Mouse (Mus musculus): ENCODE data around the gene Kcnn1. TPM values are rescaled to one million over a fixed set of nuclear protein-coding genes. Genes with fewer than 3 reads are reported as not detected.

Kcnn1 gene
- polyA plus RNA-seq, 1 experiment, result 0.99 TPM

DNA sequence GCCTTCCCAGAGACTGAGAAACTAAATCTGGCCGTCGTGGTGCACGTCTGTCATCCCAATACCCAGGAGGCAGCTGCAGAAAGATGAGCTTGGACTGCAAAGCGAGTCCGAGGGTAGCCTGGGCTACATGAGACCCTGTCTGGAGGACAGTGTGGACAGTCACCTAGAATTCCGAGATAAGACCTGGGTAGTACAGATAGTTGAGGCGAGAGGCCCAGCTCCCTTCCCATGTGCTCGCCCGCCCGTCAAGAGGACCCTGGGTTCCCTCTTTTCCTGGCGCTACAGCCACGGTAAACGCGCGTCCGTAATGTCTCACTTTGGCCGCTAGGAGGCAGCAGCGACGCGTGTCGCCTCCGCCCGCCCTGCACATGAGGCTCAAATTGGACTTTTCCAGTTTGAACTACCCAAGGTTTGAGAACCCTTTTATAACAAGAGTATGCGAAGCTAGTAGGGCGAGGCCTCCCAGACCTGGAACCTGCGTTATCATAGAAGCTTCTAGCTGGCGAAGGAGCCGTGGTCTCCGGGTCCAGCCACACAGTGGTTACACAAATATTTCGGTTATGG, 41.6 kb downstream of the Kcnn1 start:
- Histone ChIP-seq H3K4me1 (ENCODE audit: control insufficient read depth, insufficient read depth, low read length) (0 out of 2 replicates have a peak, but pooled peaks cover 3% of the 10 kb centered on the region), H3K27ac (ENCODE audit: insufficient read depth, low read depth, low read length) (no peak overlapping the region), H3K4me3 (ENCODE audit: insufficient read depth, low read length) (no peak overlapping the region)
- peak; percentile 82 for TF ChIP-seq CTCF (IDR thresholded peaks at IDR 0.05; ENCODE audit: low read depth, low read length)
- no peak for TF ChIP-seq POLR2A (IDR thresholded peaks at IDR 0.05; ENCODE audit: borderline replicate concordance, low read depth, low read length)

DNA sequence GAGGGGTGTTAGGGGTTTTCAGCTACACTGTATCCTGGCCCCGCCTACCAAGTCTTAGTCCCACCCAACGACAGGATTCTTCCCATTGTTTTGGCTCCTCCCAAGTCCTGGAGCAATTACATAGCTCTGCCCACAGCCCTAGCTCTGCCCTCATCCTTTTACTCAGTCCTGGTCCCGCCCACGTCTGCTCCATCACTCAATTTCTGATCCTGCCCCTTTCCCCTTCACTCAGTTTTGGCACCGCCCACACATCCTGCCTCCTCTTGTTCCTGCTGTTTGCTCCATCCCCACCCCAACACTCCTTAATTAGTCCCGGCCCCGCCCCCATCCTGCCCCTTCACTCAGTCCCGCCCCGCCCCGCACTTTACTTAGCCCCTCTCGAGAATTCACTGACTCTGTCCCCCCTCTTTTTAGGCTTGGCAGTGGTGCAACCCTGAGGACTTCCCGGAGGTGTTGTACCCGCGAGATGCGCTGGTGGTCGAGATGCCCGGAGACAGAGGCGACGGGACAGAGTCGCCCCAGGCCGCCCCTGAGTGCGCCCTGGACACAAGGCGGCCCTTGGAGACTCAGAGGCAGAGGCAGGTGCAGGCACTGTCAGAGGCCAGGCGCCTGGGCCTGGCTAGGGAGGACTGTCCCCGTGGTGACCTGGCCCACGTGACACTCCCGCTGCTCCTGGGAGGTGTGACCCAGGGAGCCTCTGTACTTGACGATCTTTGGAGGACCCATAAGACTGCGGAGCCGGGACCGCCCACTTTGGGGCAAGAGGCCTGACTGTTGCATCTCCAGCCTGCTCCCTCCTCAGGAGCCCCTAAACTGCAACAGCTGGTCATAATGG, 42.7 kb downstream of the Kcnn1 start:
- no peak for TF ChIP-seq POLR2A (IDR thresholded peaks at IDR 0.05; ENCODE audit: borderline replicate concordance, low read depth, low read length)
- TF ChIP-seq CTCF (IDR thresholded peaks at IDR 0.05; ENCODE audit: low read depth, low read length), result no peak
- H3K27ac ChIP-seq (ENCODE audit: insufficient read depth, low read depth, low read length), result no peak overlapping the region
- 0 out of 2 replicates have a peak, but pooled peaks cover 3% of the 10 kb centered on the region for H3K4me1 ChIP-seq (ENCODE audit: control insufficient read depth, insufficient read depth, low read length)
- no peak overlapping the region for H3K4me3 ChIP-seq (ENCODE audit: insufficient read depth, low read length)

DNA sequence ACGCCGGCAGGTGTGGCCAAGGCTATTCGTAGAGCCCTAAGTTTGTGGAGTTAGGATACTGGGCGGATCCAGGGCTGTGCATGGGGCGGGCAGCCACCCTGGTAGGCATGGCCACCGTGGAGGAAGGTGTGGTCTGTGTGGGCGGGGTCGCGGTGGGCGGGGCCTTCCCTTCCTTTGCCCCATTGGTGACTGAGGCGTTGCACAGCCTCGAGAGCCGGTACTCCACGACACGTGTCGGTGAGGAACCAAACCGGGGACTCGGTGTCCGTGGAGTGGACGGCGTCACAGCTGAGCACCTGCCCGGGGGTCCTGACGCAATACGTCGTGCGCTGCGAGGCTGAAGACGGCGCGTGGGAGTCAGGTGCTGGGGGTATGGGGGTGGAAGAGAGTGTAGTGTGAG, 46.4 kb downstream of the Kcnn1 start:
- H3K4me1 ChIP-seq (ENCODE audit: control insufficient read depth, insufficient read depth, low read length), result peaks cover 16% of the 10 kb centered on the region
- TF ChIP-seq CTCF (IDR thresholded peaks at IDR 0.05; ENCODE audit: low read depth, low read length) (no peak), POLR2A (IDR thresholded peaks at IDR 0.05; ENCODE audit: borderline replicate concordance, low read depth, low read length) (no peak)
- H3K27ac ChIP-seq (ENCODE audit: insufficient read depth, low read depth, low read length), result no peak overlapping the region
- no peak overlapping the region for H3K4me3 ChIP-seq (ENCODE audit: insufficient read depth, low read length)

DNA sequence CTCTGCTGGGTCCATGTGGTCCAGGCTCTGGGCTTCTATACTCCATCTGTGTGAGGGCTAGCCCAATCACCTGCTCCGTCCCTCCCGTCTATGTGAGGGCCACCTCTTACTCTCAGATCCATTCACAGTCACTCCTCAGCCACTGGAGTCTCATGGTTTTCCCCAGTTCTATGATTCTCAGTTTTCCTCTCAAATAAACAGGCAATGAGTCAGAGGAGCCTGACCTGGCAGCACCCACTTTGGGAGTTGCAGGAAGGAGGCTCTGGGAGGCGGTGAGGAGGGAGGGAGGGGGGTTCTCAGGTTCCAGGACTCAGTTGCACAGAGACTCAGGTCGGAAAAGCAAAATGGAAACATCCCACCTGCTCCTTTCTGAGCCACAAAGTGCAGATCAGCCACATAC, 50.2 kb downstream of the Kcnn1 start:
- H3K27ac ChIP-seq (ENCODE audit: insufficient read depth, low read depth, low read length), result no peak overlapping the region
- H3K4me3 ChIP-seq (ENCODE audit: insufficient read depth, low read length), result no peak overlapping the region
- TF ChIP-seq CTCF (IDR thresholded peaks at IDR 0.05; ENCODE audit: low read depth, low read length), result no peak
- TF ChIP-seq POLR2A (IDR thresholded peaks at IDR 0.05; ENCODE audit: borderline replicate concordance, low read depth, low read length), result no peak
- peaks cover 30% of the 10 kb centered on the region for H3K4me1 ChIP-seq (ENCODE audit: control insufficient read depth, insufficient read depth, low read length)

DNA sequence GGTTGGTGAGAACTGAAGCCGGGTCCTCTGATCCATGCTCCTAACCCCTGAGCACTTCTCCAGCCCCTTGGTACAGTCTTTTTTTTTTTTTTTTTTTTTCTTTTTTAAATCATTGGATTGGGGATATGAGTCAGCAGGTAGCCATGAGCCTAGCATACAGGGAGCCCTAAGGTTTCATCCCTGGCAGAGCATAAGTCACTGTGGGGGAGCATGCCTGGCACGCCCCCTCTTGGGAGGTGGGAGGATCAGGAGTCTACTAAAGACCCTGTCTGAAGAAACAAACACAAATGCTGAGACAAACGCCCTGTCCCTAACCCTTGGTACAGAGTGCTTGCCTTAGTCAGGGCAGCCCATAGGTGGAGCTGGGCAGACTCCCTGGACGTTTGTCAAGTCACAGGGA, 51.0 kb downstream of the Kcnn1 start:
- peaks cover 37% of the 10 kb centered on the region for H3K4me1 ChIP-seq (ENCODE audit: control insufficient read depth, insufficient read depth, low read length)
- TF ChIP-seq CTCF (IDR thresholded peaks at IDR 0.05; ENCODE audit: low read depth, low read length) (no peak), POLR2A (IDR thresholded peaks at IDR 0.05; ENCODE audit: borderline replicate concordance, low read depth, low read length) (no peak)

DNA sequence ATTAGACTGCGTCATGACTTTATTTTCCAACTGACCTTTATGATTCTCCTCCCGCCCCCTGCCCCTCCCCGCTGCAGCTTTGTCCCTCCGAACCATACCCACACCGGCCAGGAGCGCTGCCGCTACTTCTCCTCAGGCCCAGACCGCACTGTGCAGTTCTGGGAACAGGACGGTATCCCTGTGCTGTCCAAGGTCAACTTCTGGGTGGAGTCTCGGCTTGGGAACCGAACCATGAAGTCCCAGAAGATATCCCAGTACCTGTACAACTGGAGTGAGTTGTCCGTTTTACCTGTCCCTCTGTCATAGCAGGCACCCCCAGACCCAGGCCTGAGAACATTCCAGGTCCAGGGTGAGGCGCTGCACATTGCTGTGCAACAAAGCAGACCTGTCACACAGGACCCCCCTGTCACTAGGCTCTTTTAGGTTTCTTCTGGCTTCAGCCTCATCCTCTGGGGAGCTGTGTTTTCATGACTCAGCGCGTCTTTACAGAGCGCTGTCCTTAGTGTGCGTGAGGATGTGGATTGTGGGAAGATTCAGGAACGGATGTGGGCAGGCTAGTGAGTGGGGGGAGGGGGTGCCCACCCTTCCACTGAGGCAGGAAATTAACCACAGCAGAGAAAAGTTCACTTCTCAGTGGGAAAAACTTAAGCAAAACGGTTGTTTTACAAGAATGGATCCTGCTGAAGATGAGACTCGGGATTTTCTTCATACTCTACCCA, 51.9 kb downstream of the Kcnn1 start:
- Histone ChIP-seq H3K4me1 (ENCODE audit: control insufficient read depth, insufficient read depth, low read length) (peaks cover 44% of the 10 kb centered on the region), H3K27ac (ENCODE audit: insufficient read depth, low read depth, low read length) (no peak overlapping the region), H3K4me3 (ENCODE audit: insufficient read depth, low read length) (no peak overlapping the region)
- TF ChIP-seq CTCF (IDR thresholded peaks at IDR 0.05; ENCODE audit: low read depth, low read length) (no peak), POLR2A (IDR thresholded peaks at IDR 0.05; ENCODE audit: borderline replicate concordance, low read depth, low read length) (no peak)

More for the DNA sequence above, 51.0 kb downstream of the Kcnn1 start:
- no peak overlapping the region for H3K27ac ChIP-seq (ENCODE audit: insufficient read depth, low read depth, low read length)
- H3K4me3 ChIP-seq (ENCODE audit: insufficient read depth, low read length), result no peak overlapping the region

DNA sequence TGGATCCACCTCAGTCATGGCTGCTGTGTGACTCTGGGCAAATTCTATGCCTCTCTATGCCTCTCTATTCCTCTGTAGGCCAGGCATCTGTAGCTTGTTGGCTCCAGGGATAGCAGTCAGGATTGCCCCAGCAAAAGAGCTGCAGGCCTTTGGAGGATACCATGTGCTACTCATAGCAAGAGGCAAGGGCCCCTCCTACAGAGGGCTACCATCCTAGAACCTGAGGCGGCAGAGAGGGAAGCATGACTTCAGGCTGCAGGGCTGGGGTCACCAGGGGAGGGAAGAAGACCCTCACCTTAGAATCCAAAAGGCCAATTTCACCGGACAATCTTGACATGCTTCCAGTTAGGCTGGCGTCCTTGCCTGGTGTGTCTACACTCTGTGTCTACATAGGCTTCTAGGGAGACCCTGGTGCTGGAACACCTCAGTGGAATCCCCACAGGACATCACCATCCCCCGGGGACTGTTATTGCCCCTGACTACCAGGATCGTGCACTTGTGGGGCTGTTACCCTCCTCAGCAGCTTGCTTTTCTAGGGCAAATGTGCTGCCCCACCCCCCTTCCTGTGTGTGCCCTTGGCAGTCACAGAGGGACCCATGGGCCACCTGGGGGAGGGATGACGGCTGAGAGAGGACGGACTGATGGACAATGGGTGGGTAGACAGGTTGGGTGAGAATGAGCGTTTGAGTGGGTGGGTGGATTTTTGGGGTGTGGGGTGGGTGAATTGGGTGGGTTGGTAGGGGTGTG, 53.9 kb downstream of the Kcnn1 start:
- TF ChIP-seq POLR2A (IDR thresholded peaks at IDR 0.05; ENCODE audit: borderline replicate concordance, low read depth, low read length), result no peak
- no peak for TF ChIP-seq CTCF (IDR thresholded peaks at IDR 0.05; ENCODE audit: low read depth, low read length)
- no peak overlapping the region for H3K4me3 ChIP-seq (ENCODE audit: insufficient read depth, low read length)
- H3K4me1 ChIP-seq (ENCODE audit: control insufficient read depth, insufficient read depth, low read length), result peaks cover 54% of the 10 kb centered on the region
- no peak overlapping the region for H3K27ac ChIP-seq (ENCODE audit: insufficient read depth, low read depth, low read length)

DNA sequence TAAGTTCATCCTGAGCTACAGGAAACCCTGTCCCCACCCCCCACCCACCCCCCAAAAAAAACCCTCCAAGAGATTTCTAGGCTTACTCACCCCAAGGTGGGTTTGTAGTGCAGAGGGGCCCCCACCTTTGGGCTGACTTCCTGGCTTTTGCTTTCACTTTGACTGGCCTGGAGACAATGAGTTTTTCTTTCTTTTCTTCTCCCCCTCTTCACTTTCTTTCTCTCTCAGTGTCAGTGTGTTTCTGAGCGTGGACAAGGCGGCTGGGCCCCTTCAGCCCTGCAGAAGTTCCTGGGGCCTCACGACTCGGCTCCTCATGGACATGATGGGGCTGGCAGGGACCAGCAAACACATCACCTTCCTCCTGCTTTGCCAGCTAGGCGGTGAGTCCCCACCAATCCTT, 54.8 kb downstream of the Kcnn1 start, which contains the start of gene Il12rb1:
Gene Il12rb1, plus strand, starts transcription at position 211 of the 400 bp plus-strand sequence.
- Histone ChIP-seq H3K4me3 (ENCODE audit: insufficient read depth, low read length) (no peak within 1 kb of the TSS), H3K4me1 (ENCODE audit: control insufficient read depth, insufficient read depth, low read length) (peaks cover 55% of the 10 kb centered on the region), H3K27ac (ENCODE audit: insufficient read depth, low read depth, low read length) (peak within 1 kb of the TSS; percentile 96)
- no peak for TF ChIP-seq POLR2A (IDR thresholded peaks at IDR 0.05; ENCODE audit: borderline replicate concordance, low read depth, low read length)
- TF ChIP-seq CTCF (IDR thresholded peaks at IDR 0.05; ENCODE audit: low read depth, low read length), result no peak

DNA sequence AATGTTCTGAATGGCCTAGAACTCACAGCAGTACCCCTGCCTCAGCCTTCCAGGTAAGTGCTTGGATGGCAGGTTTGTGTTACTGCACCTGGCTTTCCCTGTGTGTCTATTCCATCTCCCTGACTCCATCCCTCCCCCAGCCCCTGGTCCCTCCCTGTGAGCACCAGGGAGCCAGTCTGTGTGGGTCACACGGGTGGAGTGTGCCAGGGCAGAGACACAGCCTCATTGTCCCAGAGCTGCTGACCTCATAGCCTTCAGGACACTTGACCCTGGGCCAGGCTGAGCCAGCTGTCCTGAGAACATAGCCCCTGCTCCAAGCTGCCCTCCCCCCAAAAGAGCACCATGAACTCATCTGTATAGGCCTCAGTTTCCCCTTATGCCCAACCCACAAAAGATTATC, 55.8 kb downstream of the Kcnn1 start:
- H3K27ac ChIP-seq (ENCODE audit: insufficient read depth, low read depth, low read length), result peak overlapping the region; percentile 96
- TF ChIP-seq POLR2A (IDR thresholded peaks at IDR 0.05; ENCODE audit: borderline replicate concordance, low read depth, low read length) (no peak), CTCF (IDR thresholded peaks at IDR 0.05; ENCODE audit: low read depth, low read length) (no peak)

More for the DNA sequence above, 55.8 kb downstream of the Kcnn1 start:
- no peak overlapping the region for H3K4me3 ChIP-seq (ENCODE audit: insufficient read depth, low read length)
- H3K4me1 ChIP-seq (ENCODE audit: control insufficient read depth, insufficient read depth, low read length), result peaks cover 47% of the 10 kb centered on the region
